Mouse (Mus musculus): Measurements from ENCODE around the gene Fbln7.

DNA sequence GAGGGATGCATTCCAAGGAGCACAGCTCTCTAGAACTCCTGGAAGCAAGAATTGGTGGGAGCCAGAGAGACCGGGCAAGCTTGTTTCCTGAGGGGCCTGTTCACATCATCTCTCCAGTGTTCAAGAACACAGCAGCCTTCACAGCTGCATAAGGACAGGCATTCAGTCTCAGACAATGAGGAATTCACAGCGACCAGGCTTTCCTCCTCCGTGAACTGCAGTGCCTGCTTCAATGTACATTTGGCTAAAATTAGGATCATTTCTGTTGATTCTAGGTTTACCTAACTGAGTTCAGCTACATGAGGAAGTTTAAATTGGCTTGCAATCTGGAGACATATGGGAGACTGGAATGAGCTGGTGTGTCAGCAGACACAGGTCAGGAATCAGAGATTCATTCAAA, 53.7 kb downstream of the Fbln7 start:
- TF ChIP-seq CTCF (IDR thresholded peaks at IDR 0.05 in 2 of 3, conservative IDR thresholded peaks at IDR 0.05 in 1 of 3; ENCODE audit: control insufficient read depth in 1 of 3, insufficient read depth in 1 of 3, low read depth in 2 of 3, low read length in 3 of 3, poor library complexity in 1 of 3, severe bottlenecking in 1 of 3): no peak
- no peak for TF ChIP-seq NRF1 (IDR thresholded peaks at IDR 0.05; ENCODE audit: insufficient read depth, low read depth, low read length, poor library complexity, severe bottlenecking)
- TF ChIP-seq POLR2AphosphoS5 (IDR thresholded peaks at IDR 0.05; ENCODE audit: borderline replicate concordance, low read depth, low read length): no peak
- no peak for TF ChIP-seq MAFK (IDR thresholded peaks at IDR 0.05; ENCODE audit: borderline replicate concordance, low read depth, low read length)
- no peak for TF ChIP-seq POLR2AphosphoS2 (IDR thresholded peaks at IDR 0.05; ENCODE audit: low read length)
- TF ChIP-seq MAZ (IDR thresholded peaks at IDR 0.05; ENCODE audit: low read depth, low read length): no peak
- no peak for TF ChIP-seq HCFC1 (IDR thresholded peaks at IDR 0.05; ENCODE audit: low read depth, low read length)
- TF ChIP-seq POLR2A (IDR thresholded peaks at IDR 0.05; ENCODE audit: control insufficient read depth in 1 of 2, insufficient read depth in 1 of 2, low read depth in 1 of 2, low read length in 2 of 2, poor library complexity in 1 of 2): no peak
- TF ChIP-seq E2F4 (IDR thresholded peaks at IDR 0.05; ENCODE audit: borderline replicate concordance, low read depth, low read length): no peak
- no peak for TF ChIP-seq EP300 (IDR thresholded peaks at IDR 0.05; ENCODE audit: low read depth in 1 of 2, low read length in 2 of 2)
- no peak for TF ChIP-seq BHLHE40 (IDR thresholded peaks at IDR 0.05; ENCODE audit: borderline replicate concordance, low read depth, low read length)
